Mouse (Mus musculus) stomach, postnatal 0 days (tissue): ENCODE results near the gene Adk. TPM values are rescaled to one million over a fixed set of nuclear protein-coding genes. Genes with fewer than 3 reads are reported as not detected.
A peak's percentile ranks its signal among the peaks of the same experiment; 100 is the strongest.
"Not testable (repeated sequence)": the region's sequence is repeated elsewhere in the genome, so short reads cannot be mapped to it uniquely, and the experiment has no call there.

Source experiments
- ATAC-seq: fragments of 200-750 bp; cut with Nextera tagmentation; 2 replicates; pipeline ENCODE4 v1.8.0; 2017; ENCODE audit not compliant: low FRiP score, low TSS enrichment
- DNase-seq: peaks from one replicate; pipeline ENCODE4 v3.0.0-alpha.2; 2016; ENCODE audit warnings: low spot score
- H3K27ac ChIP-seq: fragments of 300-500 bp; sonication (generic); replicated peaks from 2 replicates; pipeline ENCODE4 v1.5.1; 2014; ENCODE audit warnings: mild to moderate bottlenecking, control low read depth
- H3K27me3 ChIP-seq: fragments of 300-500 bp; sonication (generic); 2 replicates; pipeline ENCODE4 v1.6.1; 2014; ENCODE audit warnings: low read length; ENCODE audit not compliant: control insufficient read depth, insufficient read depth
- H3K36me3 ChIP-seq: fragments of 300-500 bp; sonication (generic); 2 replicates; pipeline ENCODE4 v1.6.1; 2014; ENCODE audit warnings: low read length, mixed read lengths; ENCODE audit not compliant: control insufficient read depth, insufficient read depth
- H3K4me1 ChIP-seq: fragments of 300-500 bp; sonication (generic); replicated peaks from 2 replicates; pipeline ENCODE4 v1.6.1; 2014; ENCODE audit warnings: antibody characterized with exemption; ENCODE audit not compliant: control insufficient read depth, insufficient read depth
- H3K4me2 ChIP-seq: fragments of 300-500 bp; sonication (generic); replicated peaks from 2 replicates; pipeline ENCODE4 v1.6.1; 2014; ENCODE audit warnings: low read depth, mild to moderate bottlenecking, control low read depth, moderate library complexity
- H3K4me3 ChIP-seq: fragments of 300-500 bp; sonication (generic); 2 replicates; pipeline ENCODE4 v1.5.1; 2014; ENCODE audit warnings: low read depth, low read length, control low read depth
- H3K9ac ChIP-seq: fragments of 300-500 bp; sonication (generic); 2 replicates; pipeline ENCODE4 v1.6.1; 2014; ENCODE audit warnings: mild to moderate bottlenecking, low read length, control low read depth, mixed read lengths
- H3K9me3 ChIP-seq: fragments of 300-500 bp; sonication (generic); 2 replicates; pipeline ENCODE4 v1.6.1; 2016; ENCODE audit warnings: low read length; ENCODE audit not compliant: control insufficient read depth
- CTCF ChIP-seq: IDR thresholded peaks from 2 replicates; pipeline ENCODE4 v1.5.1; 2016; ENCODE audit warnings: antibody characterized with exemption, low read depth, mild to moderate bottlenecking, moderate library complexity
- EP300 ChIP-seq: optimal IDR thresholded peaks from 2 replicates; pipeline ENCODE3; 2016; ENCODE audit warnings: antibody characterized with exemption
- WGBS: fragments of 180-500 bp; shearing (Covaris S2); extraction: QIAGEN DNeasy Blood & Tissue Kit; methylation state at CpG from one replicate; pipeline ENCODE4 v1.1.7; 2014; 5-methylcytosine and 5-hydroxymethylcytosine counted together
- polyA plus RNA-seq: library from polyadenylated mRNA; unstranded; fragments of >200 nt; fragmentation: Nextera tagmentation; extraction: Ambion mirVana; gene quantifications from 2 replicates; pipeline ENCODE4 v1.2.1, GENCODE M21; 2015

Adk gene
- polyA plus RNA-seq, 1 experiment from 2014 or later: 106 TPM

GRCm38 (mm10) chr14:21479566-21479965 lies 427.2 kb downstream of the Adk start:
- TF ChIP-seq CTCF (0 out of 2 replicates have a peak, but pooled peaks have one; percentile 12), EP300 (no peak)
- no peaks in the 10 kb centered on the region for H3K27me3 ChIP-seq
- DNase-seq: no peak
- H3K4me3 ChIP-seq: no peak overlapping the region
- H3K27ac ChIP-seq: no peak overlapping the region
- no peaks in the 10 kb centered on the region for H3K4me1 ChIP-seq
- H3K9me3 ChIP-seq: no peaks in the 10 kb centered on the region
- WGBS: 96% methylated on average over 8 of the region's 8 CpGs
- no peaks in the 10 kb centered on the region for H3K36me3 ChIP-seq
- ATAC-seq: no peak
- no peak overlapping the region for H3K4me2 ChIP-seq
- no peak overlapping the region for H3K9ac ChIP-seq

- Histone ChIP-seq H3K4me1 (no peaks in the 10 kb centered on the region), H3K4me3 (no peak overlapping the region), H3K27me3 (no peaks in the 10 kb centered on the region), H3K27ac (no peak overlapping the region), H3K9ac (no peak overlapping the region), H3K36me3 (no peaks in the 10 kb centered on the region), H3K9me3 (no peaks in the 10 kb centered on the region), H3K4me2 (no peak overlapping the region)
- TF ChIP-seq EP300 (no peak), CTCF (no peak)
- 86% methylated on average over 5 of the region's 5 CpGs for WGBS
- DNase-seq (no peak), ATAC-seq (no peak)
Measured at GRCm38 (mm10) chr14:21480191-21480590, 427.8 kb downstream of the Adk start.

GRCm38 (mm10) chr14:21481231-21481630 lies 428.9 kb downstream of the Adk start, which contains the start of gene Kat6b:
Gene Kat6b (plus strand): TSS chr14:21481434.
- H3K4me2 ChIP-seq: no peak within 1 kb of the TSS
- no peak within 1 kb of the TSS for H3K9ac ChIP-seq
- H3K27ac ChIP-seq: no peak within 1 kb of the TSS
- no peak within 1 kb of the TSS for H3K4me3 ChIP-seq
- H3K4me1 ChIP-seq: no peaks in the 10 kb centered on the region
- H3K27me3 ChIP-seq: no peaks in the 10 kb centered on the region
- H3K9me3 ChIP-seq: no peaks in the 10 kb centered on the region
- no peak for ATAC-seq
- WGBS: 88% methylated on average over 7 of the region's 7 CpGs
- H3K36me3 ChIP-seq: no peaks in the 10 kb centered on the region
- no peak for DNase-seq
- TF ChIP-seq CTCF: no peak
- TF ChIP-seq EP300: no peak

- Histone ChIP-seq H3K36me3 (no peaks in the 10 kb centered on the region), H3K9ac (no peak overlapping the region), H3K9me3 (no peaks in the 10 kb centered on the region), H3K4me1 (no peaks in the 10 kb centered on the region), H3K4me3 (no peak overlapping the region), H3K27ac (no peak overlapping the region), H3K4me2 (no peak overlapping the region), H3K27me3 (no peaks in the 10 kb centered on the region)
- WGBS: 91% methylated on average over 2 of the region's 2 CpGs
- TF ChIP-seq EP300: no peak
- TF ChIP-seq CTCF: no peak
- no peak for DNase-seq
- no peak for ATAC-seq
Measured at GRCm38 (mm10) chr14:21484199-21484598, 431.8 kb downstream of the Adk start.

- Histone ChIP-seq H3K4me1 (no peaks in the 10 kb centered on the region), H3K4me3 (no peak overlapping the region), H3K9me3 (no peaks in the 10 kb centered on the region), H3K9ac (no peak overlapping the region), H3K36me3 (no peaks in the 10 kb centered on the region), H3K4me2 (no peak overlapping the region), H3K27me3 (no peaks in the 10 kb centered on the region), H3K27ac (no peak overlapping the region)
- ATAC-seq (peak; percentile 95), DNase-seq (peak; percentile 88)
- TF ChIP-seq EP300: no peak
- WGBS: 83% methylated on average over 10 of the region's 10 CpGs
Measured at GRCm38 (mm10) chr14:21484693-21485092, 432.3 kb downstream of the Adk start.

- ATAC-seq (no peak), DNase-seq (no peak)
- Histone ChIP-seq H3K9me3 (no peaks in the 10 kb centered on the region), H3K4me3 (no peak overlapping the region), H3K36me3 (no peaks in the 10 kb centered on the region), H3K9ac (no peak overlapping the region), H3K27me3 (no peaks in the 10 kb centered on the region), H3K27ac (no peak overlapping the region), H3K4me1 (no peaks in the 10 kb centered on the region), H3K4me2 (no peak overlapping the region)
- no peak for TF ChIP-seq EP300
- TF ChIP-seq CTCF: no peak
- WGBS: 90% methylated on average over 3 of the region's 3 CpGs
Measured at GRCm38 (mm10) chr14:21485961-21486520, 433.7 kb downstream of the Adk start.

GRCm38 (mm10) chr14:21487135-21487534 lies 434.8 kb downstream of the Adk start:
- 84% methylated on average over 2 of the region's 2 CpGs for WGBS
- H3K9ac ChIP-seq, H3K4me1 ChIP-seq, ATAC-seq, DNase-seq, H3K4me2 ChIP-seq, H3K9me3 ChIP-seq, H3K36me3 ChIP-seq, H3K4me3 ChIP-seq, H3K27me3 ChIP-seq, H3K27ac ChIP-seq: not testable (repeated sequence)

- not testable (repeated sequence) for H3K36me3 ChIP-seq, H3K27me3 ChIP-seq, H3K4me2 ChIP-seq, H3K9me3 ChIP-seq, DNase-seq, H3K4me3 ChIP-seq, ATAC-seq, H3K9ac ChIP-seq, H3K4me1 ChIP-seq, H3K27ac ChIP-seq
- WGBS: 80% methylated on average over 8 of the region's 9 CpGs
Measured at GRCm38 (mm10) chr14:21488426-21489115, 436.2 kb downstream of the Adk start.
